Mouse (Mus musculus): ENCODE data around the gene Polm.
"Not testable (repeated sequence)": the region's sequence is repeated elsewhere in the genome, so short reads cannot be mapped to it uniquely, and the experiment has no call there.

Gene Polm

GRCm38 (mm10) chr11:5855481-5855880, 17.7 kb upstream of the Polm start:
- DNase-seq: no peak

GRCm38 (mm10) chr11:5852314-5852713, 14.5 kb upstream of the Polm start:
- DNase-seq: peak in 1 of 2 experiments; percentile 64

- DNase-seq: no peak
Observed at GRCm38 (mm10) chr11:5851021-5851736, 13.4 kb upstream of the Polm start.

- no peak for DNase-seq
Observed at GRCm38 (mm10) chr11:5850452-5850851, 12.6 kb upstream of the Polm start.

- DNase-seq: no peak
Observed at GRCm38 (mm10) chr11:5849316-5849715, 11.5 kb upstream of the Polm start.

- DNase-seq: peak in 1 of 2 experiments; percentile 60
Observed at GRCm38 (mm10) chr11:5848741-5849140, 10.9 kb upstream of the Polm start.

- peak; percentile 88 to 95 for DNase-seq
Observed at GRCm38 (mm10) chr11:5846639-5847345, 9.0 kb upstream of the Polm start.

- no peak for DNase-seq
Observed at GRCm38 (mm10) chr11:5843131-5843530, 5.3 kb upstream of the Polm start.

- DNase-seq: no peak
Observed at GRCm38 (mm10) chr11:5841751-5842150, 3.9 kb upstream of the Polm start.

GRCm38 (mm10) chr11:5840346-5840745, 2.5 kb upstream of the Polm start:
- no peak for DNase-seq

GRCm38 (mm10) chr11:5836126-5836525, 1.7 kb downstream of the Polm start:
- DNase-seq: peak; percentile 28 to 56

- no peak for DNase-seq
Observed at GRCm38 (mm10) chr11:5835057-5835456, 2.8 kb downstream of the Polm start.

- peak in 1 of 2 experiments; percentile 54 for DNase-seq
Observed at GRCm38 (mm10) chr11:5834506-5834905, 3.3 kb downstream of the Polm start.

- DNase-seq: peak in 1 of 2 experiments; percentile 49
Observed at GRCm38 (mm10) chr11:5829327-5829726, 8.5 kb downstream of the Polm start.

GRCm38 (mm10) chr11:5828509-5829191, 9.2 kb downstream of the Polm start:
- DNase-seq: no peak

GRCm38 (mm10) chr11:5827931-5828330, 9.9 kb downstream of the Polm start:
- no peak for DNase-seq

- no peak for DNase-seq
Observed at GRCm38 (mm10) chr11:5825432-5825831, 12.4 kb downstream of the Polm start.

- no peak for DNase-seq
Observed at GRCm38 (mm10) chr11:5819223-5819622, 18.6 kb downstream of the Polm start.

GRCm38 (mm10) chr11:5813381-5813780, 24.4 kb downstream of the Polm start:
- DNase-seq: no peak

GRCm38 (mm10) chr11:5809487-5809886, 28.3 kb downstream of the Polm start:
- DNase-seq: not testable (repeated sequence)

GRCm38 (mm10) chr11:5807956-5808355, 29.9 kb downstream of the Polm start:
- no peak for DNase-seq

- no peak for DNase-seq
Observed at GRCm38 (mm10) chr11:5805711-5806110, 32.1 kb downstream of the Polm start.

GRCm38 (mm10) chr11:5804174-5804573, 33.6 kb downstream of the Polm start:
- no peak for DNase-seq

GRCm38 (mm10) chr11:5803551-5803981, 34.2 kb downstream of the Polm start, which contains the start of gene Pgam2:
Gene Pgam2 (minus strand): TSS chr11:5803733.
- DNase-seq: peak; percentile 28 to 61
